Mouse (Mus musculus): ENCODE results near the gene Brd9. TPM values are rescaled to one million over a fixed set of nuclear protein-coding genes. Genes with fewer than 3 reads are reported as not detected.

The Brd9 gene
- polyA plus RNA-seq (2012; rRNA removed) = 28.5 and 33.3 TPM in 2 replicates

DNA sequence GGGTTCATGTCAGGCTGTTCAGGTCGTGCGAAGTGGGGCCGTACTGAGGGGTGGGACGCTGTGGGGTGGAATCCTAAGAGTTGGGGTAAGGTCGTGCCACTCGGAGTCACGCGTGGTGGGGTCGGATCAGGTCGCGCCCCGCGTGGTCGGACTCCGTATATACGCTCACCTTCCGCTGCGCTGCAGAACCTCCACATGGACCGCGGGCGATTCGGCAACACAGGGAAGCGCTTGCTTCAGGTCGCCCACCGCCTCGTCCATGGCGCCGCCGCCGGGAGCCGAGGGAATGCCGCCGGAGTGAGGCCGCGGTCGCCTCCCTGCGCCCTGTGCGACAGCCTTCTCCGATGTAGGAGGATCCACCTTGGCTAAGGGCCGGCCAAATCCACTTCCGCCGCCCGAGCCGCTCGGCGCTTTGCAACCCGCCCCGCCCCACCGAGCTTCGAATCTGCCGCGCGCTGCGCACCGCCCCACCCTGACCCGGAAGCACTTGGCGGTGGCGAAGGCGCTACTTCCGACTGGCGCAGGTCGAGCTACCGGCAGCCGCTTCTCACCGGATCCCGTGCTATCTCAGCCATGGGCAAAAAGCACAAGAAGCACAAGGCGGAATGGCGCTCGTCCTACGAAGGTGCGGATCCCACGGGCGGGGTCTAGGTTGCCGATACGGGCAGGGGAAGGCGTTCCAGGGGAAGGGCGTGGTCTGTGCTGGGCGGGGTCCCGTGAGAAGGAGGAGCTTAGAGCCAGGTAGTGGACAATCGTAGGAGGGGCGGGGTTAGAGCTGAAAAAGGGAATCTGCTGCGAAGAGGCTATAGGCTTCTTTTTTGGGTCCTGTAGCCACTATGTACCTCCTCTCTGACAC, at the start of gene Brd9, which contains the start of gene Trip13:
Gene Brd9 (plus strand): TSS at position 491 of the 856 bp plus-strand sequence.
Gene Trip13 (minus strand): TSS at position 464 of the 856 bp plus-strand sequence.

DNA sequence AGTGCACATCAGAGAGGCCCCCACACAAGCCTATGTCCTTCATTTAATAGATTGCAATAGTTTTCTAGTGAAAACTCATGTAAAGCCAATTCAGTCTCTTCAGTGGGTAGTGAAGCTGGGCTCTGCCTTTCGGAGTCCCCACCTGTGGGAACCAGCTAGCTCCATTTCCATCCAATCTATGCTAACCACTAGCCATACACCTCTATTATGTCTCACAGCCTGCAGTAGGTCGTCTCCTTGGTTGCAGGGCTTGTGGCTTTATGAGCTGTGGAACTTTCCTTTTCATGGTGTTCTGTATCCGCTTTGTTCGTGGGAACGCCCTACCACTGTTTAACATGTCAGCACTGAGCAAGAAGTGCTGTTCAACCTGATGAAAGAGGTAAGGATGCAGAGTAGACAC, 25.9 kb downstream of the Brd9 start, which contains the start of gene Zdhhc11:
Gene Zdhhc11 (plus strand): TSS at position 301 of the 400 bp plus-strand sequence.

DNA sequence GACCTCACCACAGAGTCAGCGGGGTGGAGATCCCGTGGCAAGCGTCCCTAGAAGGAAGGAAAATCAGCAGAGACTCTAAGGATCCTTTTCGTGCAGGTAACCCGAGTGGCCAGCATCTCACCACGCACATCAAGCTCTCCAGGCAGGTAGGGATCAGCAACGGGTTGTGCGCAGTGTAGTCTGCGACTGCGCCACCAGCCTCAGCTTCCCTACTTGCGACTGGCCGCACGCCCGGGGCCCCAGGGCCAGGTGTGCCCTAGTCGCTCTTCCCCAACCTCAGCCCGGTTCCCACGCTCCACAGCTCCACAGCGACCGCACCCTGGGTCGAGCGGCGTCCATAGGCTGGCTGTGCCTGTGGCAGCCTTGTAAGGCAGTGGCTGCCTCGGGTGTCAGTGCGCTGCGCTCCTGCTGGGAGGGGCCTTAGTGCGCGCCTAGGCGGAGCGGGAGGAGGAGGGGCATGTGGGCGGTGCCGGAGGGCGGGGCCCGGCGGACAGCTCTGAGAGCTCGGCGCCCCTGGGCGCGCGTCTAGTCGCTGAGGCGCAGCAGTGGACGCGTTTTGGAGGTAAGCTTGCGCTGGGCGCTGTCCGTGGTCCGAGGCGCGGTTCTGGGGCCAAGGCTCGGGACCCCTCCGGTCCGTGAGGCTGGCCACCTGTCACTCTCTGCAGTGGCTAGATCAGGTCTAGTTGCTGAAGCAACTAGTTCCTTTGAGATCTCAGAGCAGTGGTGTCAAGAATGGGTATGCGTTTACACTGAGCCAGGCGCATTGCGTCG, 71.5 kb downstream of the Brd9 start, which contains the start of gene Tppp:
Gene Tppp (plus strand): TSS at position 460 of the 771 bp plus-strand sequence.

Other genes with a start within 250 kb of the Brd9 start
- 0.43 and 0.54 TPM in 2 replicates for gene Slc6a19, start 232.9 kb upstream of the Brd9 start, polyA plus RNA-seq (2012; rRNA removed)
- gene Slc12a7, start 204.7 kb upstream of the Brd9 start, polyA plus RNA-seq (2012; rRNA removed) = 177 and 221 TPM in 2 replicates
- 22.0 and 24.5 TPM in 2 replicates for gene Nkd2, start 90.2 kb upstream of the Brd9 start, polyA plus RNA-seq (2012; rRNA removed)
- 0.76 and 1.3 TPM in 2 replicates for gene Trip13, start within 50 bp of the Brd9 start, polyA plus RNA-seq (2012; rRNA removed)
- gene Zdhhc11, start 26.0 kb downstream of the Brd9 start, polyA plus RNA-seq (2012; rRNA removed) = not detected in 2 replicates
- gene Tppp, start 71.6 kb downstream of the Brd9 start, polyA plus RNA-seq (2012; rRNA removed) = 5.4 and 6.9 TPM in 2 replicates
- 3.0 and 4.1 TPM in 2 replicates for gene Cep72, start 124.5 kb downstream of the Brd9 start, polyA plus RNA-seq (2012; rRNA removed)
- 2.1 and 2.9 TPM in 2 replicates for gene Slc9a3, start 183.6 kb downstream of the Brd9 start, polyA plus RNA-seq (2012; rRNA removed)